Mouse (Mus musculus): ENCODE results near the gene Tacc3. TPM values are rescaled to one million over a fixed set of nuclear protein-coding genes. Genes with fewer than 3 reads are reported as not detected.

The Tacc3 gene
- polyA plus RNA-seq, 1 experiment from 2014 or later: 325 TPM

DNA sequence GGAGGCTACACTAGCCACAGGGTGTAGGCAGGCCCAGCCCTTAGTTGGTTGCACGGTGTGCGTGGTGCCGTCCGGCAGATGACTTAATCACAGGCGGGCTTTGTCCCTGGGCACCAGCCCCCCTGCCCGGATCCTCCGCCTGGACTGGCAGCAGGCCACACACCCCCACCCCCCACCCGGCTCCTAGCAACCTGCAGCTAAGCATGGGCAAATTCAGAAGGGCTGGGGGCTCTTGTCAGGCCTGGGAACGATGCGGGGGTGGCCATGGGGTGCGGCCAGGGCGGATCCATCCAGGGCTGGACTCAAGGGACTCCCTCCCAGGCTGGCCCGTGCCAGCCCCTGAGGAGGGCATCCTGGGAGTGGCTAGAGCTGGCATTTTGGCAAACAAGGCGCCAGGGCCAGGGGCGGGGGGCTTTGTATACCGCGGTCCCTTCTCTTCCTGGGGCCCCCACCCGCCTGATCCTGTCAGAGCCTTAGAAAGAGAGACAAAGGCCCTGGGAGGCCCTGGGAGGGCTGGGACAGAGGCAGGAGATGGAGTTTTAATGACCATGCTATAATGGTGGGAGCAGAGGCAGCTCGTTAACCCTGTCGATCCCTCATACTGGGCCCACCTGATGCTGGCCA lies 31.4 kb downstream of the Tacc3 start:
- no peak overlapping the region for H3K4me3 ChIP-seq
- H3K9me3 ChIP-seq (replicated peaks): no peaks in the 10 kb centered on the region
- WGBS: 60% methylated on average over 20 of the region's 20 CpGs
- peaks cover 53% of the 10 kb centered on the region for H3K4me1 ChIP-seq
- no peaks in the 10 kb centered on the region for H3K36me3 ChIP-seq
- H3K27me3 ChIP-seq (ENCODE audit: low read depth, poor library complexity, severe bottlenecking): peaks cover 43% of the 10 kb centered on the region
- no peak for DNase-seq (ENCODE audit: low spot score)
- peak overlapping the region; percentile 85 for H3K27ac ChIP-seq

DNA sequence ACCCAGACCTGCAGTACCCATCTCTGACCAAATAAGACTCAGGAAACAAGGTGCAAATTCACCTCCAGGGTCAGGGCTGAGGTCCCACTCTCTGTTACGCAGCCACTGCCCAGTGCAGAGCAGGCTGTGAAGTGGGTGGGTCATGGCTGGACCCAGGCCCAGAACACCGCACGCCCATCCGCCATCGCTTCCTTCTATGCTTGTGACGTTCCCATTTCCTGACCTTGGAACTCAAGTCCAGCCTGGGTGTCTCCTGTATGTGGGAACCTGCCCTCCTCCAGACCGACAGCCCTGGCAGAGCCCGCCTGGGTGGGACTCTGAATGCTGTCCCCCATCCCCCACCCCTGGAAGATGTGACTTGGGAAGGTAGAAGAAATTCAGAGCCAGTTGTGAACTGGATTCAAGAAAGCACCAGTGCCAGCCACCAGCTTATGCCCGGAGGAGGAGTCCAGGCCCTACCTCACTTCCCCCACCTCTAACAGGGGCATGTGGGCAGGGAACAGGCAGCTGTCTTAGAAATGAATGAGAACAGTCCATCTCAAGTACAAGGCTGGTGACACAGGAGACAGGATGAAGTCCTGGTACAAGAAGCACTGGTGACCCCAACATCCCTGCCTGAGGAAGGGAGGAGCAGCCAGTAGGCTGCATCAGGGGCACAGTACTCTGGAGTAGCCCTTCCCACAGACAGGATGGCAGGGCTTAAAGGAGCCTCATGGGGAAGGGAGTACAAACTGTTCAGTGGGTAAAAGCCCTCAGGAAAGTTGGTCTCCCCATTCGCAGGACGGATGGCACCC lies 32.1 kb downstream of the Tacc3 start:
- DNase-seq (ENCODE audit: low spot score): no peak
- H3K4me1 ChIP-seq: peaks cover 60% of the 10 kb centered on the region
- H3K27ac ChIP-seq: peak overlapping the region; percentile 85
- WGBS: 82% methylated on average over 11 of the region's 11 CpGs
- H3K36me3 ChIP-seq: no peaks in the 10 kb centered on the region
- no peak overlapping the region for H3K4me3 ChIP-seq
- H3K27me3 ChIP-seq (ENCODE audit: low read depth, poor library complexity, severe bottlenecking): peaks cover 50% of the 10 kb centered on the region
- H3K9me3 ChIP-seq (replicated peaks): no peaks in the 10 kb centered on the region

DNA sequence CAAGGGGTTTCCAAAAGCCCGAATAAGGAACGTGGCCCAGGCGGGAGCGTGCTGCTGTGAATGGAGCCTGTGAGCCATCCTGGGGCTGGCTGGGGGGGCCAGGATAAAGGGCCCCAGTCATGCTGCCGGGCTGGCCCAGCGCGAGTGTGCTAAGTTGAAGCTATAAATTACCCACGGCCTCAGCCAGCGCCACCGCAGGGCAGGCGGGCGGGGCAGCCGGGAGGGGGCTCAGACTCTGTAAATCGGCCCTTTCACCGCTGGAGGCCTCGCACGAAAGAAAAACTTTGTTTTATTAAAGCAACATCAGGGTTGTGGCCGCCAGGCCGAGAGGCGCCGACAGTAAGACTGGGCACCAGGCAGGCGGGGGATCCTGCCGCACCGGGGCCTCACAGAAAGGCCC lies 34.5 kb downstream of the Tacc3 start:
- H3K27me3 ChIP-seq (ENCODE audit: low read depth, poor library complexity, severe bottlenecking): peaks cover 66% of the 10 kb centered on the region
- no peaks in the 10 kb centered on the region for H3K9me3 ChIP-seq (replicated peaks)
- peaks cover 83% of the 10 kb centered on the region for H3K4me1 ChIP-seq
- DNase-seq (ENCODE audit: low spot score): peak; percentile 84
- WGBS: 1% methylated on average over 24 of the region's 24 CpGs
- peak overlapping the region; percentile 27 for H3K4me3 ChIP-seq
- no peaks in the 10 kb centered on the region for H3K36me3 ChIP-seq
- peak overlapping the region; percentile 89 for H3K27ac ChIP-seq

DNA sequence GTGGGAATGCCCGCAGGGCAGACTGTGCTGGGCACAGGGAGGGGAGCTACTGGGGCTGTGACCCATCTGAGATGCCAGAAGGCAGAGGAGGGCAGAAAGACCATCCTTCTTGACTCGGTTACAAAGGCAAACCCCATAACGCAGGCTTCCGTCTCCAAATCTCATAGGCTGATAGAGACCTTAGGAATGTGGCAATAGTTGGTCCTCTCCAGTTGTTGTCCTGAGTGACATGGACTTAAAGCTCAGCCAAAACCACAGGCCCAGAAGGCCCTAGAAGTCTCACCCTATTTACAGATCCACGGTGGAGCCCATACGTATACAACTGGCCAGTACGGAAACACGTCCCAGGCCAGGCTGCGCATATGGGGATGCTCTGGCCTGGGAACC lies 36.5 kb downstream of the Tacc3 start:
- H3K9me3 ChIP-seq (replicated peaks): no peaks in the 10 kb centered on the region

DNA sequence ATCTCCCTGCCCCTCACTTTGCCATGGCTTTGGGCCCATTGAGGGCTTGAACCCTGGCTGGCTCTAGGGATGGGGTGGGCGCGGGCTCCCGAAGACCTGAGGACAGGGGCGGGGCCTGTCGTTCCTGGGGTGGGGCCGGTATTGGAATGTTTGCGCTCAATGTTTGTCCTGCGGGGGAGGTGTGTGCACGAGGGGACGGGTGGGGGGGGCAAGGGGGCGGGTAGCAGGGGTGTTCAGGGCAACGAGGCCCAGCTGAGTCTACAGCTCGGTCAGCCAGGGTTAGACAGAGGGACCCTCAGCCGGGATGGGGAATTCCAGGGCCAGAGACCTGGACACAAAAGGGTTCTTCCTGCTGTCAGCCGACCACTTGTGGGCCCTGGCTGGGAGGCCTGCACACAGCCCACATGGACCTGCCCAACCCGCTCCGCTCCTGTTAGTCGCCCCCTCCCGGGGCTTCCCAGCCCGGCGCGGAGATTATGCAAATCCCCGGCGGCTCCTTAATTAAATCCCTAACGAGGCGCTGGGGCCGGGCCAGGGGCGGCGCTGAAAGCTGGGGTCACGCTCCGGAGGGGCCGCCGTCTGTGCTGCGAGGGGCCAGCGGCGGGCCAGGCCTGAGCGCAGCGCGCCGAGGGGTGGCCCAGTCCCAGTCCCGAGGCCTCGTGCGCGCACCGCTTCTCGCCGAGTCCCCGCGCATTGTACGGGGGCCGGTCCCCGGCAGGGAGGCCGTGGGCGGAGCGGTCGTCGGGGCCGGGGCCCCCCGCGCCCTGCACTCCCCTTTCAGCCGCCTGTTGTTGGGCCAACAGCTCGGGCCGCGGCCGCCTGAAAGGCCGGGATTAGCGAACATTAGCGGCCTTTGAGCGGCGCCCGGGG lies 37.2 kb downstream of the Tacc3 start:
- H3K36me3 ChIP-seq: no peaks in the 10 kb centered on the region
- H3K9me3 ChIP-seq (replicated peaks): no peaks in the 10 kb centered on the region
- peaks cover 75% of the 10 kb centered on the region for H3K27me3 ChIP-seq (ENCODE audit: low read depth, poor library complexity, severe bottlenecking)
- H3K4me1 ChIP-seq: peaks cover 89% of the 10 kb centered on the region
- DNase-seq (ENCODE audit: low spot score): peak; percentile 77
- peak overlapping the region; percentile 94 for H3K27ac ChIP-seq
- WGBS: 1% methylated on average over 71 of the region's 71 CpGs
- H3K4me3 ChIP-seq: peak overlapping the region; percentile 58

More for the DNA sequence above, 36.5 kb downstream of the Tacc3 start:
- Histone ChIP-seq H3K4me3 (0 out of 2 replicates have a peak overlapping the region, but pooled peaks have one; percentile 58), H3K27me3 (ENCODE audit: low read depth, poor library complexity, severe bottlenecking) (peaks cover 71% of the 10 kb centered on the region), H3K36me3 (no peaks in the 10 kb centered on the region), H3K4me1 (peaks cover 89% of the 10 kb centered on the region), H3K27ac (peak overlapping the region; percentile 94)
- DNase-seq (ENCODE audit: low spot score): no peak
- 54% methylated on average over 9 of the region's 9 CpGs for WGBS

DNA sequence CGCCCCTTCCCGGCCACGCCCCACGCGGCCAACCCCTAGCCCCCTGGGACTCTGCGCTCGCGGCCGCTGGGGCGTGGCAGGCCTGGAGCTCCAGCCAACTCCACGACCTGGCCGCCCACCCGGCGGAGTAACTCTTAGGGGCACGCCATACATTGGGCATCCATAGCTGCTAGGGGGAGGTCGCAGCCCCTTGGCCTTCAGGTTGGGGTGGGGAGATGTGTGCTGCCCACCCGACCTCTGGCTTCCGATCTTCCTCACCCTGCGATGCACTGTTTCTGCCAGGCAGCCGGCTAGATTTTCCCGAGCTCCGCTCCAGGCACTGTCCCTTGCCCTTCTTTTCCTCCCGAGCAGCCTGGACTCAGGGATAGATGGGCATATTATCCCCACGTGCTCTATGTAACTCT lies 37.8 kb downstream of the Tacc3 start:
- 1% methylated on average over 24 of the region's 24 CpGs for WGBS
- Histone ChIP-seq H3K9me3 (replicated peaks) (no peaks in the 10 kb centered on the region), H3K4me1 (peaks cover 90% of the 10 kb centered on the region), H3K27me3 (ENCODE audit: low read depth, poor library complexity, severe bottlenecking) (peaks cover 80% of the 10 kb centered on the region), H3K36me3 (no peaks in the 10 kb centered on the region), H3K27ac (peak overlapping the region; percentile 94), H3K4me3 (peak overlapping the region; percentile 58)
- DNase-seq (ENCODE audit: low spot score): peak; percentile 74

DNA sequence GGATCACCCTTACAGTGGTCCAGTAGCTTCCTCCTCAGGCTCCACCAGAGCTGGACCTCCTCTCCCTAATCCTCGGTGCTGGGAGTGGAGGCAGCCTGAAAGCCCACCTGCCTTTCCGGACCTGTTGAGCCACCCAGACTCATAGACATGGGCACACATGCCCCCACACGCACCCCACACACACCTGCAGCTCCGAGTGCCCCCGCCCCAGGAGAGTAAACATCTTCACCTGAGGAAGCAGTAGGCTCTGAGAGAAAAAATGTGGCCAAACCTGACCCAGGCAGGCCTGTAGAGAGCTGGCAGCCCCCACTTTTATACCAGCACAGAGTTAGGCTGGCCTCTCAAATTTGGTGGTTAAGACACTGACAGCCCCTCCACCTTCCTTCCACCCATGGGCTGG lies 38.5 kb downstream of the Tacc3 start:
- DNase-seq (ENCODE audit: low spot score): no peak
- Histone ChIP-seq H3K36me3 (no peaks in the 10 kb centered on the region), H3K27me3 (ENCODE audit: low read depth, poor library complexity, severe bottlenecking) (peaks cover 86% of the 10 kb centered on the region), H3K4me3 (peak overlapping the region; percentile 58; the same call in 1 of the 2 replicates), H3K9me3 (replicated peaks) (no peaks in the 10 kb centered on the region), H3K27ac (peak overlapping the region; percentile 94), H3K4me1 (peaks cover 92% of the 10 kb centered on the region)
- WGBS: 46% methylated on average over 5 of the region's 5 CpGs

DNA sequence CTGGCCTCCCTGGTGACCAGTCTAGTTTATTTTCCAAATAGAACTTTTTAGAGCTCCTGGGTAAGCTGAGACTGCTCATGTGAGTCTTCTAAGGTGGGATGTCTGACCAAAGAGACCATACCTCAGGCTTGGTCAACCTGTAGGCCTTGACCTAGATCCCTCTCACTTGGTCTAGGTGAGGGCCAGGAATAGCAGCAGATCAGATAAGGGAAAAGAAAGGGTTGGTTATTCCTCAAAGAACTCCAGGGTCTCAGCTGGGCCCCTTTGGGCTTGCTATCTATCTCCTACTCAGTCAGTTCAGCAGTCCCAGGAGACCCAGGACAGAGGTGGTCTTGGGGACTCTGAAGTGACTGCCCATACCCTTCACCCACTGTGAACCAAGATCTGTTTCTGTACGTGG lies 39.6 kb downstream of the Tacc3 start:
- Histone ChIP-seq H3K4me1 (peaks cover 83% of the 10 kb centered on the region), H3K27me3 (ENCODE audit: low read depth, poor library complexity, severe bottlenecking) (peaks cover 92% of the 10 kb centered on the region), H3K36me3 (no peaks in the 10 kb centered on the region), H3K4me3 (no peak overlapping the region), H3K27ac (peak overlapping the region; percentile 27; the same call in 1 of the 2 replicates), H3K9me3 (replicated peaks) (no peaks in the 10 kb centered on the region)
- 45% methylated on average over 1 of the region's 1 CpGs for WGBS
- DNase-seq (ENCODE audit: low spot score): no peak

DNA sequence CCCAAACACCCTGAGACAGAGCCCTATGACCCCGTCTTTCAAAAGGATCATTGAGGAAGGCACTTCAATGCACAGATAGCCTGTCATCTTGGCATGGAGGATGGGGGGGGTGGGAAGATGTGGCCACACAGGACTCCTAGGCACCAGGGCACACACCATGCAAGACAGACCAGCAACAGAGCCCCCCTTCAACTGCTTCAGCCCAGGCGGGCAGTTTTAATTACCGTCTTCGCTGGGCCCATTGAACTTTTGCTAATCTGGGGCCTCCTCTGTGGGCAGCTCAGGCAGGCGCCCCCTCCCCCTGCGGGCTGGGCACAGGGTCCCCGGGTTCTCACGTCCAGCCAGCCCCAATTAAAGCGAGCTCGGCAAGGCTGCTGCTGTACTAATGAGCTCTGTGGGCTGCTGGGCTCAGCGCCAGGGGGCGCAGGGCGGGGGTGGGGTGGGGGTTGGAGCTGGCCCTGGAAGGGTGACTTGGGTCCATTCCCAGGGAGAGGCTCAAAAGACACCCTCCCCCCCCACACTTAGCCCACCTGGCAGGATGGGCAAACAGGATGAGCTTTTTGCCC lies 40.1 kb downstream of the Tacc3 start:
- no peaks in the 10 kb centered on the region for H3K36me3 ChIP-seq
- 19% methylated on average over 13 of the region's 13 CpGs for WGBS
- peaks cover 78% of the 10 kb centered on the region for H3K4me1 ChIP-seq
- H3K9me3 ChIP-seq (replicated peaks): no peaks in the 10 kb centered on the region
- H3K27me3 ChIP-seq (ENCODE audit: low read depth, poor library complexity, severe bottlenecking): peaks cover 87% of the 10 kb centered on the region
- H3K4me3 ChIP-seq: no peak overlapping the region
- peak overlapping the region; percentile 27; the same call in 1 of the 2 replicates for H3K27ac ChIP-seq
- no peak for DNase-seq (ENCODE audit: low spot score)

DNA sequence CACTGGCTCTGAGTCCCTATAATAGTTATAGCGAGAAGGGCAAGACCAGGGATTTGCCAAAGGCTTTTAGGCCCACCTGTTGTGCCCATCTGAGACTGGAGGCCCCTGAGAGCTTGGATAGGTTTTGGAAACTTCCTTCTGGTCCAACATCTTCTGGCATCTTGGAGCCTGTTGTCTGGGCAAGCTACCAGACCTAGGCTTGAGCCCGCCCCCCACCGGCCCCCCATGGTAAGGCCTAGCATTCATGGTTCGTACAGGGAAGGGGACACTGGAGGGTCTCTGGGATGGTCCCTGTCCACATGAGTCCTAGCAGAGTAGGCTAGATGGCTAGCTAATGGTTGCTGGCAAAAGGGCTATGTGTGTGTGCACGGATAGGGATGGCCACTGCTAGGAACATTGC lies 40.7 kb downstream of the Tacc3 start:
- H3K27me3 ChIP-seq (ENCODE audit: low read depth, poor library complexity, severe bottlenecking): peaks cover 80% of the 10 kb centered on the region
- WGBS: 86% methylated on average over 5 of the region's 5 CpGs

DNA sequence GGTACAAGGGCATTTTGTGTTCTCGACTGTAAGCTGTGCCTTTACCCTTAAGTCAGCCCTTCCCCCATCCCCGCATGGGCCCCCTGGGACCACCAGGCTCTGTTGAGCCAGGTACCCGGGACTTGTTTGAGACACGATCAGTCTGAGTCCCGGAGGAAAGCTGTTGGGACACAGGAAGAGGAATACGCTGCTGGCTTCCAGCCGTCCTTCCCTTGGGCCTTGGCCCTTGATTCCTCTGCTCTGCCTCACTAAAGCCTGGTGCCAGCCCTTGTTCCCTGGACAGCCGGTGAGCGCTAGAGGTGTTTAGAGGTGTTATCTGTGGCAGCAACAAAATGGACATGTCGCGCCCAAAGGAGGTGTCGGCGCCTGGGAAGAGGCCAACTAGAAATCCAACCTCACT lies 42.1 kb downstream of the Tacc3 start:
- H3K27me3 ChIP-seq (ENCODE audit: low read depth, poor library complexity, severe bottlenecking): peaks cover 68% of the 10 kb centered on the region
- peaks cover 71% of the 10 kb centered on the region for H3K4me1 ChIP-seq
- 34% methylated on average over 13 of the region's 13 CpGs for WGBS
- H3K27ac ChIP-seq: peak overlapping the region; percentile 27; the same call in 1 of the 2 replicates
- no peaks in the 10 kb centered on the region for H3K36me3 ChIP-seq
- no peak for DNase-seq (ENCODE audit: low spot score)
- H3K4me3 ChIP-seq: no peak overlapping the region
- H3K9me3 ChIP-seq (replicated peaks): no peaks in the 10 kb centered on the region

More for the DNA sequence above, 40.7 kb downstream of the Tacc3 start:
- peak overlapping the region; percentile 27; the same call in 1 of the 2 replicates for H3K27ac ChIP-seq
- H3K36me3 ChIP-seq: no peaks in the 10 kb centered on the region
- H3K4me3 ChIP-seq: no peak overlapping the region
- no peak for DNase-seq (ENCODE audit: low spot score)
- H3K4me1 ChIP-seq: peaks cover 73% of the 10 kb centered on the region
- H3K9me3 ChIP-seq (replicated peaks): no peaks in the 10 kb centered on the region

DNA sequence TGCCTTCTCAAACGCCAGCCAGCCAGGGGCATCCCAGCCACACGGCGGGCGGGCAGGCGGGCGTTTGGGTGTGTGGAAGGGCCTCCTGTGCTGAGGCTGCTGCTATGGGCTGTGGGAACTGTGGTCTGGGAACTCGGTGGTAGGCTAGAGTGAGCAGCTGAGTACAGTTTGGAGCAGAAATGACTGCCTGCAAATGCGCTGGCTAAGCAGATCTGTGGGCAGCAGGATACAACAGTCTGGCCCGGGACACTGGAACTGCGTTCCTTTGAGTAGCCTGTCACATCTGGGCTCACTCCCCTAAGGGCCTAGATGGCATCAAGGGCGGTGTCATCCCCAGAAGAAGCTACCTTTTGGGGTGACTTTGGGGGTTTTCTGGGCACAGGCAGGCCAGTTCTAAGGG lies 43.9 kb downstream of the Tacc3 start:
- Histone ChIP-seq H3K4me3 (no peak overlapping the region), H3K27ac (no peak overlapping the region), H3K9me3 (replicated peaks) (no peaks in the 10 kb centered on the region), H3K4me1 (peaks cover 66% of the 10 kb centered on the region), H3K27me3 (ENCODE audit: low read depth, poor library complexity, severe bottlenecking) (peaks cover 59% of the 10 kb centered on the region), H3K36me3 (no peaks in the 10 kb centered on the region)
- DNase-seq (ENCODE audit: low spot score): no peak
- 85% methylated on average over 11 of the region's 11 CpGs for WGBS
